Mouse (Mus musculus) erythroid progenitor cell, adult 5-6 weeks (primary cell): Measurements from ENCODE around the gene Abhd15. TPM values are rescaled to one million over a fixed set of nuclear protein-coding genes. Genes with fewer than 3 reads are reported as not detected.
A peak's percentile ranks its signal among the peaks of the same experiment; 100 is the strongest.

Experiments used
- ATAC-seq: replicated peaks from 2 replicates; pipeline ENCODE4 v1.8.0; 2016; ENCODE audit warnings: moderate number of reproducible peaks, mild to moderate bottlenecking, moderate TSS enrichment, inconsistent platforms; ENCODE audit not compliant: poor library complexity, low FRiP score, severe bottlenecking
- total RNA-seq, 2 experiments: library from RNA; stranded (forward) in 1 of 2; stranded (reverse) in 1 of 2; fragments of 150-400 nt in 1 of 2; fragments of 186-747, 209-891 nt in 1 of 2; gene quantifications; 2 replicates each; pipeline versions ENCODE4 v1.2.3 to v1.2.4; 2015 to 2017; ENCODE audit warnings: low replicate concordance in 2 of 2

Gene Abhd15
- not detected in 2 replicates for total RNA-seq (2015; ENCODE audit: low replicate concordance)
- total RNA-seq (2017; ENCODE audit: low replicate concordance) = 0.68 and 0.90 TPM in 2 replicates

GRCm38 (mm10) chr11:77514832-77515636 is at the start of gene Abhd15:
Abhd15 (plus strand) TSS chr11:77515121.
- 0 out of 2 replicates have a peak, but pooled peaks have one; percentile 26 for ATAC-seq

GRCm38 (mm10) chr11:77466544-77466943 is 48.4 kb upstream of the Abhd15 start:
- ATAC-seq = no peak

- ATAC-seq = no peak
Observed at GRCm38 (mm10) chr11:77467157-77467556, 47.8 kb upstream of the Abhd15 start.

GRCm38 (mm10) chr11:77467784-77468183 is 47.1 kb upstream of the Abhd15 start:
- no peak for ATAC-seq

GRCm38 (mm10) chr11:77468397-77468796 is 46.5 kb upstream of the Abhd15 start:
- ATAC-seq = no peak

- no peak for ATAC-seq
Observed at GRCm38 (mm10) chr11:77471407-77471806, 43.5 kb upstream of the Abhd15 start.

GRCm38 (mm10) chr11:77472775-77473174 is 42.1 kb upstream of the Abhd15 start:
- ATAC-seq = no peak

- ATAC-seq = no peak
Observed at GRCm38 (mm10) chr11:77476216-77476615, 38.7 kb upstream of the Abhd15 start.

- no peak for ATAC-seq
Observed at GRCm38 (mm10) chr11:77476895-77477294, 38.0 kb upstream of the Abhd15 start.

- ATAC-seq = no peak
Observed at GRCm38 (mm10) chr11:77483043-77483442, 31.9 kb upstream of the Abhd15 start.

- no peak for ATAC-seq
Observed at GRCm38 (mm10) chr11:77483510-77484255, 31.2 kb upstream of the Abhd15 start.

GRCm38 (mm10) chr11:77485229-77485628 is 29.7 kb upstream of the Abhd15 start:
- ATAC-seq = no peak

GRCm38 (mm10) chr11:77486798-77487197 is 28.1 kb upstream of the Abhd15 start:
- ATAC-seq = no peak

- ATAC-seq = no peak
Observed at GRCm38 (mm10) chr11:77488771-77489581, 25.9 kb upstream of the Abhd15 start.

GRCm38 (mm10) chr11:77489591-77490235 is 25.2 kb upstream of the Abhd15 start, which contains the start of gene Ankrd13b:
Ankrd13b (minus strand) TSS chr11:77489678.
- no peak for ATAC-seq

- ATAC-seq = no peak
Observed at GRCm38 (mm10) chr11:77490451-77490850, 24.5 kb upstream of the Abhd15 start.

GRCm38 (mm10) chr11:77491123-77491501 is 23.8 kb upstream of the Abhd15 start:
- ATAC-seq = peak; percentile 76

- no peak for ATAC-seq
Observed at GRCm38 (mm10) chr11:77491502-77492291, 23.2 kb upstream of the Abhd15 start.
